Mouse (Mus musculus) megakaryocyte, embryonic 14.5 days (primary cell): ENCODE data around the gene Zbtb18.

ENCODE experiments used
- FLI1 ChIP-seq: IDR thresholded peaks from 2 replicates; pipeline ENCODE4 v1.6.1; 2012; ENCODE audit warnings: low read length, inconsistent platforms, mixed read lengths
- GATA1 ChIP-seq: IDR thresholded peaks from 3 replicates; pipeline ENCODE4 v1.6.1; 2012; ENCODE audit warnings: mixed read lengths, low read length, inconsistent platforms, borderline replicate concordance

DNA sequence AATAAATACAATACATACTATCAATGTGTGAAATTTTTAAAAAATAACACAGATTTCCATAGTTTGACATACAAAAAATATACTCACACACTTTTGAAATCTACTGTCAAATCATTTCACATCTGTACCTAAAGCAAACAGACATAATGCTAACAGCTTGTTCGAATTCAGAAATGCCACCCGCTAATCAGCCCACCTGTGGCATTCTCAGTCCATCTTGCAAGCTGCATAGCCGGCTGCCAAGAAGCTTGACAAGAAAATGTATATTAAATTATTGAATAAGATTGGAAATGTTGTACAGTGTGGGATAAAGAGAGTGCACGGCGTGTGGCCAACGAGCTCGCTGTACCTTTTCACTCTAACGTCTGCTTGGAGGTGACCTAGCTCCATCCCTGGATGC, 52.2 kb downstream of the Zbtb18 start:
- no peak for TF ChIP-seq GATA1
- TF ChIP-seq FLI1 = no peak
